Mouse (Mus musculus): Measurements from ENCODE around the gene Prdm2.

Prdm2 gene

DNA sequence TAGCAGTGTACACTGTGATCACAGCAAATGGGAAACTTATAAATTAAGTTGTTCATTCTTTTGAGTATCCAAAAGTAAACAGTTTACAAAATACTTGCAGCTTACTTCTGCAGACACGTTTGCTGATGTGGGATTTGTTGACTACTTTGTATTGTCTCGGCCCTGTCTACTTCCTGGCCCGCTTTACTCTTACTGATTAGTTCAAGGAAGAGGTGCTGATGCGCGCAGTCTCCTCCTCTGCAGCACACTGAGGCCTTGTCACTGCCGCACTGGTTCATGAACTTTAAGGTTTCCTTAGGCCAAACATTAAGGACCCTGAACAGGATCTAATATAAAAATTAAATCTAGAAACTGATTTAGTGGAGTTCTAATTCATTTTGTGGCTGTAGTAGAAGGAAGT lies 58.2 kb downstream of the Prdm2 start:
- DNase-seq (ENCODE audit: low spot score in 2 of 2): no peak

DNA sequence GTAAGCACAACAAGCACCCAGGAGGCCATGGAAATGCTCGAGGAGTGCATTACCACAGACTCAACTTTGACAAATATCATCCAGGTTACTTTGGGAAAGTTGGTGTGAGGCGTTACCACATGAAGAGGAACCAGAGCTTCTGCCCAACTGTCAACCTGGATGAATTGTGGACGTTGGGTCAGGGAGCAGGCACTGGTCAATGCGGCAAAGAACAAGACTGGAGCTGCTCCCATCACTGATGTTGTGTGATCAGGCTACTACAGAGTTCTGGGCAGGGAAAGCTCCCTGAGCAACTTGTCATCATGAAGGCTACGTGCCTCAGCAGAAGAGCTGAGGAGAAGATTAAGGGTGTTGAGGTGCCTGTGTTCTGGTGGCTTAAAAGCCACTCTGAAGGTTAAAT lies 60.2 kb downstream of the Prdm2 start:
- DNase-seq (ENCODE audit: low spot score in 2 of 2): no peak

DNA sequence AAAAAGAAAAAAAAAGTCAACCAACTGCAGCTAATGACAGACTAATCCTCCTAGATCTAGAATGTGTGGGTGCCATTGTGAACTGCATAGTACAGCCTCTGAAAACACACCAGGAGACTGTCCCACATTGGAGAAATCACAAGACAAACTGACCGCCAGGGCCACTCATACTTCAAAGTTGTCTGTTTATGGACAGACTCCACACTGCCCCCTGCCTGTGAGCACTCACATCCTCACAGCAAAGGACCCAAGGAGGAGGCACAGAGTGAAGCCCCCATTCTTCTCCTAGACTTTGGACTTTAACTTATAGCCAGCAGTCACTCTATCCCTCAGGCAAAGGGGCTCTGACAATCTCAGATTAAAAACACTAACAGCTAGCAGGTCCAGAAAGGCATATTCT lies 61.5 kb downstream of the Prdm2 start:
- peak in 1 of 2 experiments; percentile 60 for DNase-seq (ENCODE audit: low spot score in 2 of 2)

DNA sequence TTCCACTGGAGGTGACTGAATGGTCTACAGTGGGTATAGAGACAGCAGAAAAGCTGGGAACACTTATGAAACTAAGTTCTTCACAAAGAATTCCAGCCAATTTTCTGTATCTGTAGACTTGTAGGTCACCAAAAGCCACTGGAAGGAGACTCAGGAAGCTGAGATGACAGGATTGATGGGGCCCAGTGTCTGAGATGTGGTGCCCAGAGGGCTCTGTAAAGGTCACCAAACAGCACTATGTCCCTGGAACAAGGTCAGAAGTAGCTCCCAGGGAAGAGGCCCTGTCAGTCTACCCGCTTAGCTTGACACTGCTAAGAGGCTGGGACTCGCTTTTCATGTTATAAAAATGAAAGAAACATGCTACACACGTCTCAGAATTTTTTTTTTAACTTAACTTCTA lies 65.1 kb downstream of the Prdm2 start:
- no peak for DNase-seq (ENCODE audit: low spot score in 2 of 2)

DNA sequence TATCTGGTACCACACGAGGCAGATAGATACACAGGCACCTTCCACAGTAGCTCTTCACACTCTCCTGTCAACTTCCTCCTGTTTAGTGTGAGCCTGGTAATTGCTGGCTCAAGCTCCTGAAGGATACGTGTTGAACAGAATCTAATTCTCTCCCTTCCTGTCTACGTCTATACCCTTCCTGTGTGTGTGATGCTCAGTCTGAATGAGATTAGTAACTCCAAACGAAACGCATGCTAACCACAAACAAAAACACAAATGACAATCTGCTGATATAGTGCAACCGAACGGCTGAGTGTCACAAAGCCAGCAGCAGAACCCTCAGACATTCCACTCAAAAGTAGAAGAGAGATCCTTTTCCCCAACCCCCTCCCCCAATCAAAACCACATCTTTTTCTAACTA lies 69.2 kb downstream of the Prdm2 start:
- DNase-seq (ENCODE audit: low spot score in 2 of 2): no peak

DNA sequence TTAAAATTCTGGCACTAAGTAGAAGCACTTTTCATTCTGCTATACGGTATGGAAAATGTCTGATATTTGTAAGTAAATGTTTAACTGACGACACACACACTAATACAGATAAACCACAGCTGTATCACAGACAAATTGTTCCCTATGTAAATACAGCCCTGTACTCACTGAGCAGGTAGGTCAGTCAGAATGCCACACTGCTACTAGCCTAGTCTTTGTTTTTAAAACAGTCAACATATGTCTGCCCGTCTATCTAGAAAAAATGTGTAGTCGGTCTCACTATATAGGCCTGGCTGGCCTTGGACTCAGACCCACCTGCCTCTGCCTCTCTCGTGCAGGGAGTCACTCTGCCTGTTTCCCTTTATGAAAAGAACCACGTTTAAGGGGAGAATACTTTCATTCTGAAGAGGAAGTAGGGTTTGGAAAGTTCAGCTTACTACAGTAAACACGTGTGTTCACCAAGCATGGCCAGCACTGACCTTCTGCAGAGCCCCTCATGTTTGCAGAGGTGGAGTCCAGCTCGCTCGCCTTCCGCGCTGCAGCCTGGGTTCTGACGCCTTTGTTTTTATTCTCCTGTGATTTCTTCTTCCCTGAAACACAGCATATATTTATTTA lies 71.0 kb downstream of the Prdm2 start:
- DNase-seq (ENCODE audit: low spot score in 2 of 2): no peak

DNA sequence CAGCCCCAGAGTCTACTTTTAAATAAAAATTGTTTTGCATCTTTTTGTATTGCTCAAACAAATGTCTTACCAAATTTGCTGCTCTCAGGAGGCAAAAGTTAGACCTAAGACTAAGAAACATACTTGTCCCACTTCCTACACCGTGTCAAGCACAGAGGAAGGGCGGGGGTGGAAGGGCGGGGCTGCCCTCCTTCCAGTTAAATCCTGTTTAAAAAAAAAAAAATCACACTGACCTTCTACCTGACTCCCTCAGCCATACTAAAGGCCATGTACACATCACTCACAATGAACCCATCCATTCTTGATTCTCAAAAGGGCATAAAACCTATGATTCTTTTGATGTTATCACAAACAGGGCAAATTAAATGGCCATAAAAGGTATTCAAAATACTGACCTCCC lies 71.9 kb downstream of the Prdm2 start:
- no peak for DNase-seq (ENCODE audit: low spot score in 2 of 2)

DNA sequence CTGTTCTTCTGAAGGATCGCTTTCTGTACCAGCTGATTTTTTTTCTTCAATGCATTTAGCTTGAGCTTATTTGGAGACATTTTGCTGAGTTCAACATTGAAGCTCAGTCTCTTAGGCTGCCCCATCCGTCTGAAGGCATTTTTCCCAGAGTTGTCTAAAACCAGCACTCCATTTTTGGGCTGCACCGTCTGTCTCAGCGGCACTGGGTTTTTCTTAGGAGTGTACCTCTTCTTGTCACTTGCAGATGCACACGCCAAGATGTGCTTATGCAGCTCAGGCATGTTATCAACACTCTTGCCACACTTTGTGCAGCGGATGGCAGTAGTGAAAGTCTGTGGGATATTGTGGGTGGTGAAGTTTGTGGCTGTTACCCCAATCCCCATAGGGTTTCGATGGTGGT lies 80.4 kb downstream of the Prdm2 start:
- no peak for DNase-seq (ENCODE audit: low spot score in 2 of 2)

DNA sequence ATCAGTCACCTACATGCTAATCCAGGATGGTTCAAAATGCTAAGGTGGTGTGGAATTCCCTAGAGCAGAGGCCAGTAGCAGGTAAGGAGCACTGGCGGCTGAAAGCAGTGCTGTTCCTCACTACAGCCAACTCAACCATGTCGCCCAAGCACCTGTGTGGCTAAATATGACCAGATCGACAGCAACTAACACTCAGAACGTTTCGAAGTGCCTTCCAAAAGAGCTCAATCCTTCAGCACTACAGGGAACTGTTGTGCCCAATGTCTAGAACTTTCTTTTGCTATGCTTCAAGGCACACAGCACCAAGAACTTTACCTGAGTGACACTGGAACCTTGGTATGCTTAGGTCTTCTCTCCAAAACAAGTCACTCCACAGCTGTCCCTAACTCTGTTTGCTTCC lies 82.4 kb downstream of the Prdm2 start:
- no peak for DNase-seq (ENCODE audit: low spot score in 2 of 2)

DNA sequence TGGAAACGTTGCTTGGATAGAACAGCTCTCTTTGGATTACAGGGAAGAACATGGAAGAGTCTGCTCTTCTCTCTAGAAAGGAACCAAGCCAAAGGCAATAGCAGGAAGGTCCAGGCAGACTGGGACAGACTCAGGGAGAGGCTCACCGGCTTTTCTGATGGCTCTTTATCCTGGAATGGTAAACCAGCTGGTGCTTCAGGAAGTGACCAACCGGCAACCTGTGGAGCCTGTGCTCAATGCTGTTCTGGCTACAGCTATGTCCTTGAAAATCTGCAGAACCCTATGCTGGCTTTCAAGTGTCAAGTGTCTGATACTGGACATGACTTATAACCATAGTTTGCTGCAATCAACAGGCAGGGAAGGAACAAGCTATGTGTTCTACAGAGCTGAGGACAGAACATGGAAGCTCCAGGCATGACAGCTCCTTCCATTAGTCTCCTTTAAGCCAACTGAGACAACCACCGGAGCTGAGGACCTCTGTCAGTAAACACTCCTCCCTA lies 83.5 kb downstream of the Prdm2 start:
- DNase-seq (ENCODE audit: low spot score in 2 of 2): no peak

DNA sequence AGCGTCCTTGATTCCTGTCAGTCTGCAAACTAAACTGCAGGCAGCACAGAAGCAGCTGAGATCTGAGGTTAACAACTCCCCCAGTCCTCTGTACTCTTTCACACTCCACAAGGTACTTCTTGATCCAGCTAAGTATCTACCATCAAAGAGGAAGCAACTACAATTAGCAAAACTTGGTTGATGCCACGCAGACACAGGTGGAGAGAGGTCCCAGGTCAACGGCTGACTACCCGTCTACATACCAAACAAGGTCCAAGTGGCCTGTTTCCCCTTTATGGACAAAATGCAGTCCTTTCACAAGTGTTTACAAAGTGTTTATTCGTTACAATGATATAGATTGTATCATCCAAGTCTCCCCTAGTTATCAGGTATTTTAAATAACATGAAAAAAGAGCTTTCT lies 85.6 kb downstream of the Prdm2 start:
- DNase-seq (ENCODE audit: low spot score in 2 of 2): no peak

DNA sequence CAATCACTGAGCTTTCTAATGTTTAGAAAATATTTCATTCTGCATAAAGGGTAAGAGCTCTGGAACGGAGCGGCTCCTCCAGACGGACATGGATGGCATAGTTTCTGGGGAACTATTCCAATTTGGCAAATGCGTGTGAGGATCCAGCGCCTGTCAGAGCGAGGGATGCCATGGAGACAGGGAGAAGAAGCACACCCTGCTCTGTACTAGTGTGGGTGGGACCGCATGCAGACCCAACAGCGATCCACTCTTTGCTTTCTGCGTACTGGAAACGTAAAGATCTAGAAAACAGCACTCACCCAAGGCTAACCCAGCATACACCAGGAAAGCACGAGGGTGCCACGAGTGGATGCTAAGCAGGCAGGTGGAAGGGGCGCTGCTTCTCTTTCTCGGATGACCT lies 86.3 kb downstream of the Prdm2 start:
- no peak for DNase-seq (ENCODE audit: low spot score in 2 of 2)

DNA sequence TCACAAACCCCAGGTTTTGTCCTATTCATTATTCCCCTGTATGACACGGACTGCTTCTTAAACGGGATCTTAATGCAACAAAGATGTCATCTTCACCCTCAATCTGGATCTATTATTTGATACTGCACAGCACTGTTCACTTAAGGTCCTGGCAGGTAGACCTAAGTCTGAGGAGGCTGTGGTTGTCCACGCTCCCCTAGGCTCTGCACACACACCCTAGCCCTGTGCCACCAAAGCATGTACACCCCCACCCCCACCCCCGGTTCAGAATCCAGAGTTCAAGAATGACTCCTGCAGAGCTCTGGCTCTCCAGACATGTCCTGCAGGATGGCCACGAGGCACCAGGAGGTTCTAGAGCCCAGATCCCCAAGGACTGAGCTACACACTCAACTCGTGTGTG lies 87.5 kb downstream of the Prdm2 start:
- DNase-seq (ENCODE audit: low spot score in 2 of 2): no peak

DNA sequence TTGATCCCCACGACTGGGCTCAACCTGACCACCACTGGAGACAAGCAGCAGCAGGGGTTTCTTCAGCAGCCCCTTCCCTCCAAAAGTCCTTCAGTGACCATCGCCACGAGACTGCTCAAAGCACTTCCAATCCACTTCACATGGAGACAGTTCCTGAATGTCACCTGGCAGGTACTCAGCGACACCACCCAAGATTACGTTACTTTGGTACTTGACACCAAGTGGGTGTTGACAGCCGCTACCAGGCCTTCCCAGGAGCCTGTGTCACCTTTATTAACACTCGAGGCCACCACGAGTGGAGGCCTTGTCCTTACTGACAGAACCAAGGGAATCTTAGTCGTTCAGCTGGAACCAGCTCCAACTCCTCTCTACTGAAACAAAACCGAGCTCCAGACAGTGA lies 89.8 kb downstream of the Prdm2 start:
- no peak for DNase-seq (ENCODE audit: low spot score in 2 of 2)

DNA sequence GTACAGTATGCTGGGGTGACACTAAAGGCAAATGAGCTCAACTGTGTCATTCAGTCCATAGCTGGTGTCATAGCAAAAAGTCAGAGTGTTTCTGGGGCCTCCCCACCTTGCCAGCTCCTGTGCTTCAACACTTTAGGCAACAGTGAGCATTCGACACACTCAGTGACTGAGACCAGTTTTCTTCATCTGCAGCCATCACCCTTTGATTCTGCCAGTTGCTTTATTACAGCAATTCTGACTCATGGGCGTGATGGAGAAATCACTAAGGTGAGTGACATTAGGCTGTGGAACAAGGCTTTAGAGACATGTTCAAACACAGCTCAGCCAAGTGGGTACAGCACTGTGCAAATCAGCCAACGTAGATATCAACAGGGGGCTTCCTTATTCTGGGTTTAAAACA lies 91.6 kb downstream of the Prdm2 start:
- DNase-seq (ENCODE audit: low spot score in 2 of 2): no peak

DNA sequence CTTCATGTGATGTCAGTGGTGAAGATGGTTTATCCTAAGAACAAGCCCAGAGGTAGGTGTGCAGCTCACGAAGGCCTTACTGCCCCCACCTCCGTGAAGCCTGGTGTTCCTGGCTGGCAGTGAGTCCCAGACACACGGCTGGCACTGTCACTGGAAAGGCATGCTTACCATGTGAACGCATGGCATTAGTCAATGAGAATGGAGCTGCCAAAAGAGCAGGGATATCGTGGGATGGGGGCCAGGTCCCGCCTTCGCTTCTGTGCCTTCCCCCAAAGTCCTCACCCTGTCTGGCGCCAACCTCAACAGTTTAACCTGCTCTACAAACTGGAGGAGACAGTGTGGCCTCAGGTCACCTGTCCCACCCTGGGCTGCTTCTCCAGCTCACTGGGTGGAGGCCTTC lies 92.8 kb downstream of the Prdm2 start:
- DNase-seq (ENCODE audit: low spot score in 2 of 2): no peak

DNA sequence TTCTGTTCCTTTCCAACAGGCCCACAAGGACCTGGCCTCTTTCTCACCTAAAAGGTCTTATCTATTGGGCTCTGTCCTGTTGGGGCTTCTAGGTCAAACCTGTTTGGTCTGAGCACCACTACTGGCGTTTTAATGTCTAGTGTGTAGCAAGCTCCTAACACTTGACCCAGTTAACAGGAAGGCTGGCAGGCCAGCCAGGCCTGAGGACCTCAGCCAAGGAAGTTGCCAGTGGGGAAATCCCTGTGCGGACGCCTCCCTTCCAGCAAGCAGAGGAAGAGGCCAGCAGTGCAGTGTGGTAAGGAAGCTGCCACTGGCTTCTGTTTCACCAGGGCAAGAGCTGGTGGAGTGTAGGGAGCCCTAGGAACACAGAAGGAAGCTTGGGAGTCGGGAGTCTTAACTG lies 94.0 kb downstream of the Prdm2 start:
- DNase-seq (ENCODE audit: low spot score in 2 of 2): no peak

DNA sequence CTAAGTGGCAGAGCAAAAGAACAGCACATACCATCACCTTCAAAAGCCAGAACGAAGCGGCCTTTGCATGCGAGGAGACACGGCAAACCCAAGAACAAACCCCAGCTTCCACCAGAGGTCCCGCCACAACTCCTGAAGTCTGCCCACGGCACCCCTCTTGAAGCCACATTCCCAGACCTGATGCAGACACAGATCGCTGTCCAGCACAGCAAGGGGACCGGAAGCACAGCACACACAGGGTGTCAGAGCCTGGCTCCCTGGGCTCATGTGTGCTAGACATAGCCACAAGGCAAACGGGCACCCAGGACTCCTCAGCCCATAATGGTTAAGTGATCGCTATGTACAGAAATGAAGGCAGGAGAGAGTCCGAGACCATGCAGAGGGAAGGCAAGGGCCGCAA lies 96.9 kb downstream of the Prdm2 start:
- no peak for DNase-seq (ENCODE audit: low spot score in 2 of 2)

DNA sequence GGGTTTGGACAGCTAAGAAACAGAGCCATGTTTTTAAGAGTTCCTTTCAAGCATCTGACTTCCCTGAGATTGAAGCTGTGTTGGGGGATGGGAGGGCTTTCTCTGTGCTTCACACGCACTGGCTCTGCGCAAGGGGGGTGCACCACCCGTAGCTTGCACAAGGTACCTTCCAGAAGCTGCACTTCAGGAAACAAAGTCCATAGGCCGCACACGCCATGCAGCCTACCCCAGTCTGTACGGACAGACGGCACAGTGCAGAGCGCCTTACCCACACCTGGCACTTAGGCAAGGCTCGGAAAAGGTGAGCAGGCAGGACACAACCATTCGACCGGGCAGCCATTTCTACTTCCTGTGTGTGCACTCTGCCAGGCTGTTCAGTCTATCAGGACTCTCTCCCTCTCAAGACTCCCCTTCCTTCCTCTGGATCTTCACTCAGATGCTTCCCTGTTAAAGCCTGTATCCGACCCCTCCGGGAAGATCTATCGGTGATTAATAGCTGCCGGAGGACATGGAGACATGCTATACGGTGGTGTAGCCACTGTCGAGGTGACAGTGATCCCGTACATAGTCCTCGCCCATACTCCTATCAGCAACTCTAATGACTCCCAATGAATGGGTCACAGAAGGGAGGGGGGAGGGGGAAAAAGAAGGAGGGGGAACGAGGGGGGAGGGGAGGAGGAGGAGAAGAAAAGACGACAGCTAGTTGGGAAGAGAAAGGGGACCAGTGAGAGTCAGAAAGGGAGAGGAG lies 98.4 kb downstream of the Prdm2 start:
- DNase-seq (ENCODE audit: low spot score in 2 of 2): no peak

DNA sequence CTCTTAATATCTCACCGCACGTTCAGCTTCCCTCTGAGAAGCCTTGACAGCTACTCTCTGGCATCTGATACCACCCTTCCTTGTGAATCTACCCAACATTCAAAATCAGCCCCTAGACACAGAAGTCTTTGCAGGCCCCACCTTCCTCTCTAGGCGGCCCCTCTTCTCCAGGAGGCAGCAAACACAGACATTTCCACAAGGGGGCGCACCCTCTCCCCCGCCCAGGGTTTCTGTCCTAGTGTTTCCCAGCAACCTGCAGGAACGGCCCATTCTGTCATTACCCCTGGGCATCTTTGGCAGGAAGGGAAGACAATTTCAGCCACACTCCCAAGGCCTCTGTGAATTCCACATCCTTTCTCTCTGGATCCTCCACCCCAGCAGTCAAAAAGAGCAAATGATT lies 99.8 kb downstream of the Prdm2 start:
- peak; percentile 45 to 72 for DNase-seq (ENCODE audit: low spot score in 2 of 2)

DNA sequence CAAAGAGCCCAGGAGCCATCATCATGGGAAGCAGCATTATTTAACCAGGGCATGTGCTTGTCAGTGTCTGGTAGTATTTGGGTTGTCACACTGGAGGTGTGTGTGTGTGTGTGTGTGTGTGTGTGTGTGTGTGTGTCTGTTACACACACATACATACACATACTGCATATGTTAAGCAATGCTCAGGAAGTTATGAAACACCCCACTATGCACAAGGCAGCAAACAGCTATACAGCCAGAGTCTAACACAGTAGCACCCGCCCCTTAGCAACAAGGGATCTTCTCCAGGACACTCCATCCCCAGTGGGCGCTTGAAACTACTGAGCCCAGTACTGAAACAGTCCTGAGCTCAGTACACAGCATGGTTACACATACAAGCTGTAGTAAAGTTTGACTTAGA lies 100.4 kb downstream of the Prdm2 start:
- no peak for DNase-seq (ENCODE audit: low spot score in 2 of 2)

DNA sequence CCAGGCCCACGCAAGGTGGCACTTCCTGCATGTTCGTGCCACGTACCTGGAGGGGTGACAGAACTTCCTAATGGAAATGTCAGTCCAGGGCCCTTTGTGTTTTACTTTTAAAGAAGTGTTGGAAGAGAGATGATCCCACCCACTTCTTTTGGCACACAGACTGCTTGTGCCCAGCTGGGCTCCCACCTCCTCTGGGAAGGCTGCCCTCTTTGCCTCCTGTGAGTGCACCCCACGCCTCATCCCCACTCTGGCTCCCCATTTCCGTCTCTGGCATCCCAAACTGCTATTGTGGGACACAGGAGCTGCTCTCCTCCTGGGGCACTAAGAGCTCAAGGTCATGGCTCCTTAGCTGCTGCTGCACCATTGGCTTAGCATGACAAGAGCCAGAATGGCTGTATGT lies 100.9 kb downstream of the Prdm2 start:
- no peak for DNase-seq (ENCODE audit: low spot score in 2 of 2)

DNA sequence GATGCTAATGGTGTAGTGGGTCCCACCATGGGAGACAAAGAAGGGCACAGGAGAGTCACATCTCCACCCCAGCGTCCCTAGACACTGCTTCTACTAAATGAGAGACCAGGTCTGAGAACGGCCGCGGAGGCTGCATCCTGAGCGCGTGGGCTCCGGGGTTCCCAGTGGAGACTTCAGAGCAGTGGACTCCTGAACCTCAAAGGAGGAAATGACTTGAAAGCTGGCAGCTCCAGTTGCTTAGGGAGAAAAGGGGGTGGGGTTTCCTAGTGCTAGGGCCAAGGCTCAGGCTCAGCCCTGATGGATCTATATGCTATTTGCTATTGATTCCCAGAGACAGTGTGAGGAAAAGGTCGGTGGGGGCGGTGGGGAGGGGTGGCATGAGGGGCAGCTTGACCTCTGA lies 104.2 kb downstream of the Prdm2 start:
- DNase-seq (ENCODE audit: low spot score in 2 of 2): no peak

DNA sequence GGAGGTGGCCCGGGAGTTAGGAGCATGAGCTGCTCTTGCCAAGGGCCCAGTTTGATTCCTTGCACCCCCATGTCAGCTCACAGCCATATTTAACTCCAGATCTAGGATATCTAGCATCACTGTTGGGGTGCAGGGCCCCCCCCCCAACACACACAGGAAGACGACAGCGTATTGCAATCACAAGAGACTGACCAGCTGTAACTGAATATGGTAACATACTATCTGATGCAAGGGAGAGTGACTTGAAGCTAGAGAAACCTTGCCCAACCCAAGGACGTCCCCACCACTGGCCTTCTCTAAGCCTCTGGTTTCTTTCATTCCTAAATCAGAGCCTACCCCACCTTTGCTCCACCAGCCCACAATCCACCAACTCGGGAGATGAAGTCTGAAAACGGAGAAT lies 105.8 kb downstream of the Prdm2 start:
- DNase-seq (ENCODE audit: low spot score in 2 of 2): no peak
